Mouse (Mus musculus) limb, embryonic 10.5 days (tissue): ENCODE results near the gene Fbxo17. TPM values are rescaled to one million over a fixed set of nuclear protein-coding genes. Genes with fewer than 3 reads are reported as not detected.
"Not testable (repeated sequence)": the region's sequence is repeated elsewhere in the genome, so short reads cannot be mapped to it uniquely, and the experiment has no call there.

Source experiments
- DNase-seq: peaks from one replicate; pipeline ENCODE4 v3.0.0-alpha.2; 2017; ENCODE audit warnings: low spot score
- H3K27ac ChIP-seq: fragments of 300-500 bp; sonication (generic); 2 replicates; pipeline ENCODE4 v1.5.1; 2016; ENCODE audit warnings: mild to moderate bottlenecking
- H3K27me3 ChIP-seq: fragments of 300-500 bp; sonication (generic); 2 replicates; pipeline ENCODE4 v1.6.1; 2016; ENCODE audit warnings: low read depth, mild to moderate bottlenecking; ENCODE audit not compliant: poor library complexity, severe bottlenecking
- H3K36me3 ChIP-seq: fragments of 300-500 bp; sonication (generic); 2 replicates; pipeline ENCODE4 v1.6.1; 2016; ENCODE audit warnings: mild to moderate bottlenecking, moderate library complexity
- H3K4me1 ChIP-seq: fragments of 300-500 bp; sonication (generic); 2 replicates; pipeline ENCODE4 v1.6.1; 2016
- H3K4me3 ChIP-seq: fragments of 300-500 bp; sonication (generic); 2 replicates; pipeline ENCODE4 v1.5.1; 2016; ENCODE audit warnings: mild to moderate bottlenecking, moderate library complexity
- H3K9me3 ChIP-seq: fragments of 300-500 bp; sonication (generic); replicated peaks from 2 replicates; pipeline ENCODE4 v1.6.1; 2016; ENCODE audit warnings: mild to moderate bottlenecking
- WGBS: fragments of 180-500 bp; shearing (Covaris S2); methylation state at CpG from one replicate; pipeline ENCODE4 v1.1.7; 2016; 5-methylcytosine and 5-hydroxymethylcytosine counted together
- polyA plus RNA-seq: library from polyadenylated mRNA; unstranded; fragments of >200 nt; fragmentation: Nextera tagmentation; extraction: Ambion mirVana; gene quantifications from 2 replicates; pipeline ENCODE4 v1.2.1, GENCODE M21; 2016

Gene Fbxo17
- 12.7 and 16.1 TPM in 2 replicates for polyA plus RNA-seq

DNA sequence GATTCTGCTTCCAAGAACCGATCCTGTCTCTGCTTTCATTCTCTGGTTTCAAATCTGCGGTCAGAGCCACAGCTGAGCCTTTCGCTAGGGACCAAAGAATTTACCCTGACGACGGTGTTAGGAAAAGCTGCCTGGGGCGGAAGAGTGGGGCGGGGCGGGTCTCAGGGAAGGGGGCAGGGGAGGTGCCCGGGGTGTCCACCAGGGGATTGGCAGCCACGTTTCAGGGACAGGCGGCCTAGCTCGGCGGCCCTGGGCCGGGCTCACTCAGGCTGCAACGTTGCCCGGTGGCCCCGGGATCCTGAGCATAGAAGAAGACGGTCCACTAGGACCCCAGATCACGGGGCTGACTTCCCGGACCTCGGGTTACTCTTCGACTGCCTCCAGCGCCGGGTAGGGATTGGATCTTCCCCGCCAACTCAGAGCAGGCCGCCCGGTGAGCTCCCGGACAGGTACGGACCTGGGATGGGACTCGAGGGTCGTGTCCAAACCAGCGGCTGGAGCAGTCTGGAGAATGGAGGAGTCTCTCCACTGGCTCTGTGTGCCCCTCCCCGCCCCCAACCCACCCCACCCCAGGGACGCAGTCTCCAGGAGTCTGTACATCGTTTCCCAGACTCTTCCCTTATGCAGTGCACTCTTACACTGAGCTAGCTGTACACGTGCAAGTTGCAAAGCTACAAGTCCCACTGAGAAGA, at the start of gene Fbxo17:
Fbxo17 (plus strand) TSS at position 215 of the 692 bp plus-strand sequence.
- no peaks in the 10 kb centered on the region for H3K27me3 ChIP-seq
- no peaks in the 10 kb centered on the region for H3K36me3 ChIP-seq
- peak; percentile 88 for DNase-seq
- peak within 1 kb of the TSS; percentile 89 for H3K27ac ChIP-seq
- no peaks in the 10 kb centered on the region for H3K9me3 ChIP-seq
- peak within 1 kb of the TSS; percentile 64 for H3K4me3 ChIP-seq
- peaks cover 31% of the 10 kb centered on the region for H3K4me1 ChIP-seq
- 4% methylated on average over 36 of the region's 36 CpGs for WGBS

GRCm38 (mm10) chr7:28671172-28671571, 45.4 kb upstream of the Fbxo17 start:
- H3K27ac ChIP-seq = no peak overlapping the region
- no peak for DNase-seq
- WGBS = 74% methylated on average over 4 of the region's 4 CpGs
- 0 out of 2 replicates have a peak, but pooled peaks cover under 1% of the 10 kb centered on the region for H3K27me3 ChIP-seq
- peaks cover 12% of the 10 kb centered on the region for H3K4me1 ChIP-seq
- H3K36me3 ChIP-seq = no peaks in the 10 kb centered on the region
- H3K4me3 ChIP-seq = no peak overlapping the region
- H3K9me3 ChIP-seq = no peaks in the 10 kb centered on the region

DNA sequence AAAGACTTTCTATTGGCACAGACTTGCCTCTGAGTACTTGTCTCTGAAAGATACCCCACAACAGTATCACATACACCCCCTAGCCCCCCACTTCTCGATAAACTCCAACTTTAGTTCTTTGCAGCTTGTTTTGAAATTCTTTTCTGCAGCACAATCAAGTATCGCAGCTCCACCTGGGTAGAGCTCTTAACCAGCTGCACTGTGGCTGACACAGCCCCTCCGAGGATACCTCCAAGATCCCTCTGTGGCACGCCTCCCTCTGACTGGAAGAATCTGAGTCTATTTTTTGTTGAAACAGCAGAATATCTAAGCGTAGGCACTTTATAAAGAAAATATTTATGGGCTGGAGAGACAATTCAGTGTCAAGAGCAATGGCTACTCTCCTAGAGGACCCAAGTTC, 44.3 kb upstream of the Fbxo17 start:
- no peaks in the 10 kb centered on the region for H3K36me3 ChIP-seq
- H3K4me3 ChIP-seq = no peak overlapping the region
- 0 out of 2 replicates have a peak, but pooled peaks cover 3% of the 10 kb centered on the region for H3K27me3 ChIP-seq
- WGBS = 94% methylated on average over 5 of the region's 5 CpGs
- no peak overlapping the region for H3K27ac ChIP-seq
- no peak for DNase-seq
- H3K9me3 ChIP-seq = no peaks in the 10 kb centered on the region
- peaks cover 7% of the 10 kb centered on the region; the same call in 1 of the 2 replicates for H3K4me1 ChIP-seq

DNA sequence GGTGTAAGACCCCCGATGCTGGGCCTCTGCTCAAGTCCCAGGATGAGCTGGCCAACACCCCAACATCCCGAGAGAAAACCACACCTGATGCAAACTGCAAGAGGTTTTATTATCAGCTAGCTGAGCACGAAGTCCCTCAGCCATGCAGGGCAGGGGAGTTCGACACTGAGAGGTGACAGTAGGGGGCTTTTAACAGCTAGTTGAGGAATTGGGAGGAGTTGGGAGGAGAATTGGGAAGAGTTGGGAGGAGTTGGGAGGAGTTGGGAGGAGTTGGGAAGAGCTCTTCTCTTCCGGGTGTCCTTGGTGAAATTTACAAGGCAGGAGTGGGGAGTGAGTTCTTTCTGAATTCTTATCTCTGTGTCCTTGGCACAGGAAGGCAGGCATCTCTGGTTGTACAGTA, 43.8 kb upstream of the Fbxo17 start:
- not testable (repeated sequence) for H3K27ac ChIP-seq, H3K27me3 ChIP-seq, DNase-seq, H3K4me1 ChIP-seq, H3K4me3 ChIP-seq, H3K9me3 ChIP-seq, H3K36me3 ChIP-seq
- 69% methylated on average over 5 of the region's 5 CpGs for WGBS

- WGBS = 77% methylated on average over 9 of the region's 9 CpGs
- no peaks in the 10 kb centered on the region for H3K4me1 ChIP-seq
These were observed 41.6 kb upstream of the Fbxo17 start for GRCm38 (mm10) chr7:28674994-28675393.

DNA sequence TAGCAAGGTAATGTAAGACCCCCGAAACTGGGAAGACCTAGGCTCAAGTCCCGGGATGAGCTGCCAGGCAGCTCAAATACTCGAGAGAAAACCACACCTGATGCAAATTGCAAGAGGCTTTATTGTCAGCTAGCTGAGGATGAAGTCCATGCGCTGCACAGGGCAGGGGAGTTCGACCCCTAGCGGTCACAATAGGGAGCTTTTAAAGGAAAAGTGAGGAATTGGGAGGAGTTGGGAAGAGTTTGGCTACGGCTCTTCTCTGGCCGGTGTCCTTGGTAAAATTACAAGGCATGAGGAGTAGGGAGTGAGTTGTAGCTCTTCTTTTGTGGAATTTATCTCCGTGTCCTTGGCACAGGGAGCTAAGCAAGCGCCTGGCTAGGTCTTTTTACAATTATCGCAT, 40.9 kb upstream of the Fbxo17 start:
- WGBS = 44% methylated on average over 11 of the region's 11 CpGs
- DNase-seq = peak; percentile 35

More at GRCm38 (mm10) chr7:28674994-28675393, 41.6 kb upstream of the Fbxo17 start:
- no peak for DNase-seq
- Histone ChIP-seq H3K36me3 (no peaks in the 10 kb centered on the region), H3K9me3 (no peaks in the 10 kb centered on the region), H3K27me3 (0 out of 2 replicates have a peak, but pooled peaks cover 3% of the 10 kb centered on the region), H3K27ac (no peak overlapping the region), H3K4me3 (no peak overlapping the region)

GRCm38 (mm10) chr7:28676811-28677541, 39.6 kb upstream of the Fbxo17 start:
- H3K27ac ChIP-seq = no peak overlapping the region
- H3K4me1 ChIP-seq = no peaks in the 10 kb centered on the region
- no peak overlapping the region for H3K4me3 ChIP-seq
- WGBS = 87% methylated on average over 13 of the region's 13 CpGs
- H3K27me3 ChIP-seq = 0 out of 2 replicates have a peak, but pooled peaks cover 3% of the 10 kb centered on the region
- no peaks in the 10 kb centered on the region for H3K9me3 ChIP-seq
- H3K36me3 ChIP-seq = no peaks in the 10 kb centered on the region
- no peak for DNase-seq

More for the DNA sequence above, 40.9 kb upstream of the Fbxo17 start:
- Histone ChIP-seq H3K9me3 (no peaks in the 10 kb centered on the region), H3K27me3 (0 out of 2 replicates have a peak, but pooled peaks cover 3% of the 10 kb centered on the region), H3K36me3 (no peaks in the 10 kb centered on the region), H3K4me3 (no peak overlapping the region), H3K27ac (no peak overlapping the region), H3K4me1 (no peaks in the 10 kb centered on the region)

- 91% methylated on average over 8 of the region's 8 CpGs for WGBS
- H3K4me3 ChIP-seq = no peak overlapping the region
- H3K27me3 ChIP-seq = 0 out of 2 replicates have a peak, but pooled peaks cover 3% of the 10 kb centered on the region
- no peak overlapping the region for H3K27ac ChIP-seq
- H3K4me1 ChIP-seq = no peaks in the 10 kb centered on the region
- no peak for DNase-seq
- no peaks in the 10 kb centered on the region for H3K36me3 ChIP-seq
- H3K9me3 ChIP-seq = no peaks in the 10 kb centered on the region
These were observed 39.0 kb upstream of the Fbxo17 start for GRCm38 (mm10) chr7:28677624-28678023.

- Histone ChIP-seq H3K27ac (no peak overlapping the region), H3K9me3 (no peaks in the 10 kb centered on the region), H3K27me3 (peaks cover 30% of the 10 kb centered on the region), H3K4me1 (peaks cover 27% of the 10 kb centered on the region), H3K4me3 (no peak overlapping the region), H3K36me3 (no peaks in the 10 kb centered on the region)
- no peak for DNase-seq
- 69% methylated on average over 7 of the region's 7 CpGs for WGBS
These were observed 25.5 kb upstream of the Fbxo17 start for GRCm38 (mm10) chr7:28691075-28691474.

DNA sequence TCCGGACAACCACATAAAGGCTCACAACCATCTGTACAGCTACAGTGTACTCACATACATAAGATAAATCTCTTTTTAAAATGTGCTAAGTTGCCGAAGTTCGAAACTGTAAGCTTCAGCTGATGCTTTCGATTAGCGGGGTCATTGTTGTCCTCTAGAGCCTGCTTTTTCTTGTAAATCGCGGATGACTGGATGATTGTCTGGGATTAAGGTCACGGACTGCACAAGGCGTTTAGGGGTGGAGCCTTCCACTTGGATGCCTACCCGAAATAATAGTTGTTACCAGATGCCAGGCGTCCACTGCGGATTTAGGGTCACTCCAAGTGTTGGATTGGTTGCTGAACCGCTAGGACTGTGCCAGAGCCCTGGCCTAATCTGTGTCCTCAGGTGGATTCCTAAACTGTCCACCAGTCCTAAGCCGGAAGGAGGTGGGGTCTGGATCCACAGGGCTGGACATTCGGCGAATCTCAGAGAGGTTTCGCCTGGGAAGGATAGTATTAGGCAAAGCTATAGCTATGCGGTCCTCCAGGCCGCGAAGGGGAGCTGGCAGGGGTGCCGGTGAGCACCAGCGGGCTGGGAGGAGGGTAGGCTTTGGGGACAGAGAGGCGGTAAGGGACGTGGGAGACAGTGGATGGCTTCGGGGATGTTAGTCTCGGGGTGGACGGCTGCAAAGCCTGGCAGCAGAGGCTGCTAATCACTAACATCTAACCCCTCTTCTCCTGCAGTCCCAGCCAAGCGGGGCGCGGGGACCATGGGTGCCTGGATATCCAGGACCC, 23.9 kb upstream of the Fbxo17 start, which contains the start of gene Fbxo27:
Fbxo27 (plus strand) TSS at position 305 of the 776 bp plus-strand sequence.
- peaks cover 30% of the 10 kb centered on the region for H3K27me3 ChIP-seq
- H3K9me3 ChIP-seq = no peaks in the 10 kb centered on the region
- DNase-seq = peak; percentile 72
- peaks cover 27% of the 10 kb centered on the region for H3K4me1 ChIP-seq
- H3K36me3 ChIP-seq = no peaks in the 10 kb centered on the region
- peak within 1 kb of the TSS; percentile 78 for H3K27ac ChIP-seq
- H3K4me3 ChIP-seq = peak within 1 kb of the TSS; percentile 66
- 36% methylated on average over 30 of the region's 30 CpGs for WGBS

DNA sequence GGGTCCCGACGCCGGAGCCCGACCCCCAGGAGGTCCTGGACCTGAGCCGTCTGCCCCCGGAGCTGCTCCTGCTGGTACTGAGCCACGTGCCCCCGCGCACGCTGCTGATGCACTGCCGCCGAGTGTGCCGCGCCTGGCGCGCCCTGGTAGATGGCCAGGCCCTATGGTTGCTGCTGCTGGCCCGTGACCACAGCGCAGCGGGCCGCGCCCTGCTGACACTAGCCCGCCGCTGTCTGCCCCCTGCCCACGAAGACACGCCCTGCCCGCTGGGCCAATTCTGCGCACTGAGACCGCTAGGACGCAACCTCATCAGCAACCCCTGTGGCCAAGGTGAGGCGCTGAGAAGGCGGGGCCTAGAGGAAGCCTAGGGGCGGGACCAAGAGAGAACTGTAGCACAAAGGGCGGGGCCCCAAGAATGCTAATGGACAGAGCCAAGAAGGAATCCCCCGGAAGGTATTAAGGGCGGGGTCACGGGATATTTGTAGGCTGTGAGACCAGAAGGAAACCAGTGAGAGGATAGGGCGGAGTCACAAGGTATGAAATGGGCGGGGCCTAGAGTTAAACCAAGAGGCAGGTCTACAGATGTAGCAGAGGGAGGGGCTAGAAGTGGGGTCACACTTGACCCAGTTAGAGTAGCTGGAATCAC, 23.2 kb upstream of the Fbxo17 start:
- 2% methylated on average over 38 of the region's 38 CpGs for WGBS
- Histone ChIP-seq H3K4me3 (peak overlapping the region; percentile 66), H3K27ac (peak overlapping the region; percentile 78), H3K36me3 (no peaks in the 10 kb centered on the region), H3K4me1 (peaks cover 27% of the 10 kb centered on the region), H3K27me3 (peaks cover 30% of the 10 kb centered on the region), H3K9me3 (no peaks in the 10 kb centered on the region)
- DNase-seq = no peak

DNA sequence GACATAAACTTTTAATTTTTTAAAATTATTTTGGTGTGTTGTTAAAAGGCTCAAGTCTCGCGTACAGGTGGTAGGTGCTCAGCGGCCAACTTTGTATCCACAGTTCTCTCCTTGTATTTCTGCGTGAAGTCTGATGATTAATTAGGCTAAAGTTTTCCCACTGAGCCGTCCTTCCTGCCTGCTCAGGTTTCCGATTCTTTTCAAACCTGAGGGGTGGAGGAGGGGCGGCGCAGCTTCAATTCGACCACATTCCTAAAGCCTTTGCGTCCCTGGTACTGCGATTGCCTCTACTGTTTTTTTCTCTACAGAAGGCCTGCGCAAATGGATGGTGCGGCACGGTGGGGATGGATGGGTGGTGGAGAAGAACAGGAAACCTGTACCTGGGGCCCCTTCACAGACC, 22.2 kb upstream of the Fbxo17 start:
- Histone ChIP-seq H3K4me1 (peaks cover 27% of the 10 kb centered on the region), H3K4me3 (peak overlapping the region; percentile 66), H3K27me3 (peaks cover 30% of the 10 kb centered on the region), H3K9me3 (no peaks in the 10 kb centered on the region), H3K27ac (peak overlapping the region; percentile 76), H3K36me3 (no peaks in the 10 kb centered on the region)
- WGBS = 12% methylated on average over 14 of the region's 14 CpGs
- peak; percentile 59 for DNase-seq
